Mouse (Mus musculus) stomach, postnatal 0 days (tissue): ENCODE data around the gene Ptma.

Experiments used
- CTCF ChIP-seq: IDR thresholded peaks from 2 replicates; pipeline ENCODE4 v1.5.1; 2016; ENCODE audit warnings: antibody characterized with exemption, low read depth, mild to moderate bottlenecking, moderate library complexity
- EP300 ChIP-seq: optimal IDR thresholded peaks from 2 replicates; pipeline ENCODE3; 2016; ENCODE audit warnings: antibody characterized with exemption

DNA sequence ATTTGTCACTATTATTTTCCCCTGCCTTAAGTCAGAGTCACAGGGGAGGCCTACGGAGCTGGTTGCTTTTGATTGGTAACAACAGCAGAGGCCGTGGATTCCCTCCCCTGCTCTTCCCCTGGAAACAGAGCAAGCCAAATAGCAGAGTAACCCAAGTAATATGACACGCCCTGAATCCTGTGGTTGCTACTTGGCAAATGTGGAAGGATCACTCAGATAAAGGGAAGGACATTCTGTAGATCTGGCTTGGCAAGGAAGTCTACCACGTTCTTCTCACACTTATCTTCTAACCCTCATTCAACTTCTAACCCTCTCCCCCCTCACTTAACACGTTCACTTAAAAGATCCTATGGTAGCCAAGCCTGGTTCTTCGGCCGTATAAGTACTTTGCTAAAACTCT is 31.3 kb downstream of the Ptma start:
- no peak for TF ChIP-seq CTCF
- TF ChIP-seq EP300 = no peak
